Mouse (Mus musculus) MEL (cell line): ENCODE data around the gene Npy. TPM values are rescaled to one million over a fixed set of nuclear protein-coding genes. Genes with fewer than 3 reads are reported as not detected.

Source experiments
- DNase-seq: peaks from one replicate; pipeline ENCODE4 v3.0.0; 2011; ENCODE audit warnings: low read depth, low spot score
- H3K27ac ChIP-seq: 2 replicates; pipeline ENCODE4 v1.5.1; 2012; ENCODE audit warnings: low read depth, mild to moderate bottlenecking, control low read depth, low read length, moderate library complexity; ENCODE audit not compliant: control insufficient read depth
- H3K27me3 ChIP-seq, 2 experiments: fragments of 150-350 bp in 1 of 2; sonication (generic) in 1 of 2; 2 replicates each; pipeline ENCODE4 v1.6.1; 2012; ENCODE audit warnings: low read length in 2 of 2, mild to moderate bottlenecking in 2 of 2, improper control_type of control experiment in 1 of 2, moderate library complexity in 1 of 2; ENCODE audit not compliant: insufficient read depth in 2 of 2, control insufficient read depth in 1 of 2
- H3K36me3 ChIP-seq, 2 experiments: 2 replicates each; pipeline ENCODE4 v1.6.1; 2012 to 2014; ENCODE audit warnings: low read length in 2 of 2, improper control_type of control experiment in 1 of 2, inconsistent platforms in 1 of 2, mild to moderate bottlenecking in 1 of 2; ENCODE audit not compliant: insufficient read depth in 2 of 2, control insufficient read depth in 1 of 2
- H3K4me1 ChIP-seq, 2 experiments: fragments of 150-350 bp in 1 of 2; sonication (generic) in 1 of 2; 2 replicates each; pipeline ENCODE4 v1.6.1; 2012; ENCODE audit warnings: low read length in 2 of 2, improper control_type of control experiment in 1 of 2, mild to moderate bottlenecking in 1 of 2; ENCODE audit not compliant: insufficient read depth in 2 of 2, control insufficient read depth in 1 of 2
- H3K4me3 ChIP-seq, 2 experiments: fragments of 150-350 bp in 1 of 2; sonication (generic) in 1 of 2; 2 replicates each; pipeline ENCODE4 v1.5.1; 2012; ENCODE audit warnings: low read depth in 2 of 2, low read length in 2 of 2, mild to moderate bottlenecking in 2 of 2, moderate library complexity in 2 of 2, control low read depth in 1 of 2, improper control_type of control experiment in 1 of 2; ENCODE audit not compliant: control insufficient read depth in 1 of 2, insufficient read depth in 1 of 2
- H3K79me2 ChIP-seq: 2 replicates; pipeline ENCODE4 v1.6.1; 2012; ENCODE audit warnings: mild to moderate bottlenecking, low read length, moderate library complexity; ENCODE audit not compliant: control insufficient read depth, poor library complexity, insufficient read depth
- H3K9ac ChIP-seq: 2 replicates; pipeline ENCODE4 v1.6.1; 2012; ENCODE audit warnings: low read depth, mild to moderate bottlenecking, control low read depth, low read length, moderate library complexity; ENCODE audit not compliant: control insufficient read depth, poor library complexity, severe bottlenecking
- H3K9me3 ChIP-seq: fragments of 150-350 bp; sonication (generic); replicated peaks from 2 replicates; pipeline ENCODE4 v1.6.1; 2012; ENCODE audit warnings: mild to moderate bottlenecking, low read length, improper control_type of control experiment, moderate library complexity; ENCODE audit not compliant: insufficient read depth
- BHLHE40 ChIP-seq: IDR thresholded peaks from 2 replicates; pipeline ENCODE4 v1.6.1; 2012; ENCODE audit warnings: low read depth, mild to moderate bottlenecking, inconsistent platforms, low read length, improper control_type of control experiment, borderline replicate concordance
- CHD1 ChIP-seq: IDR thresholded peaks from 2 replicates; pipeline ENCODE4 v1.6.1; 2012; ENCODE audit warnings: low read depth, mild to moderate bottlenecking, inconsistent platforms, low read length, improper control_type of control experiment
- CHD2 ChIP-seq: IDR thresholded peaks from 2 replicates; pipeline ENCODE4 v1.6.1; 2011; ENCODE audit warnings: low read length, improper control_type of control experiment
- EP300 ChIP-seq, 2 experiments: IDR thresholded peaks; 2 replicates each; pipeline ENCODE4 v1.6.1; 2011; ENCODE audit warnings: improper control_type of control experiment in 2 of 2, low read length in 2 of 2, low read depth in 1 of 2, mild to moderate bottlenecking in 1 of 2
- ETS1 ChIP-seq: IDR thresholded peaks from 2 replicates; pipeline ENCODE4 v1.6.1; 2012; ENCODE audit warnings: low read depth, mild to moderate bottlenecking, inconsistent platforms, low read length, improper control_type of control experiment, moderate library complexity
- GATA1 ChIP-seq: IDR thresholded peaks from 2 replicates; pipeline ENCODE4 v1.6.1; 2011; ENCODE audit warnings: low read depth, low read length, improper control_type of control experiment
- HCFC1 ChIP-seq: IDR thresholded peaks from 2 replicates; pipeline ENCODE4 v1.6.1; 2012; ENCODE audit warnings: low read depth, mild to moderate bottlenecking, inconsistent platforms, low read length, improper control_type of control experiment, moderate library complexity
- MAFK ChIP-seq: IDR thresholded peaks from 2 replicates; pipeline ENCODE4 v1.6.1; 2011; ENCODE audit warnings: low read depth, mild to moderate bottlenecking, low read length, improper control_type of control experiment, borderline replicate concordance
- MAX ChIP-seq: IDR thresholded peaks from 2 replicates; pipeline ENCODE4 v1.6.1; 2011; ENCODE audit warnings: low read length, improper control_type of control experiment
- MAZ ChIP-seq: IDR thresholded peaks from 2 replicates; pipeline ENCODE4 v1.6.1; 2012; ENCODE audit warnings: low read depth, mild to moderate bottlenecking, inconsistent platforms, low read length, improper control_type of control experiment
- MXI1 ChIP-seq: IDR thresholded peaks from 2 replicates; pipeline ENCODE4 v1.6.1; 2011; ENCODE audit warnings: mild to moderate bottlenecking, low read depth, low read length, improper control_type of control experiment
- MYC ChIP-seq: IDR thresholded peaks from 2 replicates; pipeline ENCODE4 v1.6.1; 2011; ENCODE audit warnings: low read depth, mild to moderate bottlenecking, low read length, improper control_type of control experiment, moderate library complexity
- RCOR1 ChIP-seq: IDR thresholded peaks from 2 replicates; pipeline ENCODE4 v1.6.1; 2012; ENCODE audit warnings: low read depth, mild to moderate bottlenecking, inconsistent platforms, low read length, improper control_type of control experiment
- SIN3A ChIP-seq: IDR thresholded peaks from 2 replicates; pipeline ENCODE4 v1.6.1; 2012; ENCODE audit warnings: low read length, improper control_type of control experiment, inconsistent platforms
- TCF12 ChIP-seq: IDR thresholded peaks from 2 replicates; pipeline ENCODE4 v1.6.1; 2014; ENCODE audit warnings: low read depth, mild to moderate bottlenecking, inconsistent platforms, low read length, improper control_type of control experiment, moderate library complexity
- UBTF ChIP-seq: IDR thresholded peaks from 2 replicates; pipeline ENCODE4 v1.6.1; 2012; ENCODE audit warnings: low read depth, mild to moderate bottlenecking, inconsistent platforms, low read length, improper control_type of control experiment, moderate library complexity, borderline replicate concordance; ENCODE audit not compliant: insufficient read depth
- ZC3H11A ChIP-seq: IDR thresholded peaks from 2 replicates; pipeline ENCODE4 v1.6.1; 2012; ENCODE audit warnings: low read depth, mild to moderate bottlenecking, inconsistent platforms, low read length, improper control_type of control experiment
- ZMIZ1 ChIP-seq: IDR thresholded peaks from 2 replicates; pipeline ENCODE4 v1.6.1; 2012; ENCODE audit warnings: low read depth, mild to moderate bottlenecking, inconsistent platforms, low read length, improper control_type of control experiment, moderate library complexity
- polyA plus RNA-seq, 2 experiments: library from polyadenylated mRNA; stranded (reverse) in 1 of 2; unstranded in 1 of 2; fragments of >175 nt in 1 of 2; fragments of >200 nt in 1 of 2; gene quantifications; 2 replicates each; pipeline versions ENCODE4 v1.2.1 to v1.2.4; 2012; ENCODE audit warnings: low replicate concordance in 2 of 2, low read depth in 1 of 2; ENCODE audit not compliant: insufficient read length in 2 of 2, insufficient read depth in 1 of 2, missing spikeins in 1 of 2
- total RNA-seq: library from RNA; depleted of rRNA; stranded (reverse); fragments of 300-350 nt; gene quantifications from 2 replicates; pipeline ENCODE4 v1.2.3, GENCODE M21; 2012

The Npy gene
- total and polyA plus RNA-seq, 3 experiments = not detected

- Histone ChIP-seq H3K9me3 (no peaks in the 10 kb centered on the region), H3K4me1 (no peaks in the 10 kb centered on the region), H3K9ac (no peak overlapping the region), H3K36me3 (no peaks in the 10 kb centered on the region), H3K27me3 (no peaks in the 10 kb centered on the region), H3K4me3 (no peak overlapping the region), H3K27ac (no peak overlapping the region), H3K79me2 (no peaks in the 10 kb centered on the region)
- DNase-seq = no peak
- TF ChIP-seq ZC3H11A (no peak), MXI1 (no peak), EP300 (IDR thresholded peaks at IDR 0.05; ENCODE audit: low read depth in 1 of 2, low read length in 2 of 2) (no peak), TCF12 (no peak), MAFK (no peak), RCOR1 (no peak), CHD1 (no peak), GATA1 (no peak), MAZ (no peak), MAX (no peak), BHLHE40 (no peak), ZMIZ1 (no peak), ETS1 (no peak)
These were observed 4.9 kb upstream of the Npy start for GRCm38 (mm10) chr6:49817625-49818024.

GRCm38 (mm10) chr6:49822871-49823230 lies 341 bp downstream of the Npy start:
- Histone ChIP-seq H3K36me3 (no peaks in the 10 kb centered on the region), H3K9ac (no peak overlapping the region), H3K27me3 (no peaks in the 10 kb centered on the region; a peak in 1 of 4 replicates), H3K79me2 (no peaks in the 10 kb centered on the region), H3K4me3 (no peak overlapping the region), H3K9me3 (no peaks in the 10 kb centered on the region), H3K4me1 (no peaks in the 10 kb centered on the region), H3K27ac (no peak overlapping the region)
- DNase-seq = no peak
- no peak for TF ChIP-seq MAZ

DNA sequence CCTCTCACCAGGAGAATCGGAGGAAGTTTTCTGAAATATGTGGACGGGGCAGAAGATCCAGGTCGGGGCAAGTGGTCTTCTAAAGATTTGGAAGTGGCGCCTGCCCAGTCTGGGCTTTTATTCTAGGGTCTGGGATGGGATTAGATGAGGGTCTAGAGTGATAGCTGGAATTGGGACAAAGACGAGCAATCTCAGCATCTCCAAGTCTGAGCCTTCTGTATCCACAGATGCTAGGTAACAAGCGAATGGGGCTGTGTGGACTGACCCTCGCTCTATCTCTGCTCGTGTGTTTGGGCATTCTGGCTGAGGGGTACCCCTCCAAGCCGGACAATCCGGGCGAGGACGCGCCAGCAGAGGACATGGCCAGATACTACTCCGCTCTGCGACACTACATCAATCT lies 861 bp downstream of the Npy start:
- no peaks in the 10 kb centered on the region for H3K9me3 ChIP-seq
- no peaks in the 10 kb centered on the region for H3K36me3 ChIP-seq
- no peak overlapping the region for H3K4me3 ChIP-seq
- no peak overlapping the region for H3K9ac ChIP-seq
- no peak overlapping the region for H3K27ac ChIP-seq
- no peaks in the 10 kb centered on the region for H3K79me2 ChIP-seq
- no peaks in the 10 kb centered on the region for H3K4me1 ChIP-seq
- DNase-seq = no peak
- TF ChIP-seq CHD2 (no peak), HCFC1 (no peak), UBTF (no peak), MYC (no peak), MAFK (no peak), SIN3A (no peak)
- H3K27me3 ChIP-seq = no peaks in the 10 kb centered on the region; a peak in 1 of 4 replicates
